Mouse (Mus musculus) gonadal fat pad, adult 2 months (tissue): ENCODE results near the gene Lmod3. TPM values are rescaled to one million over a fixed set of nuclear protein-coding genes. Genes with fewer than 3 reads are reported as not detected.
"Not testable (repeated sequence)": the region's sequence is repeated elsewhere in the genome, so short reads cannot be mapped to it uniquely, and the experiment has no call there.

Source experiments
- DNase-seq: peaks from one replicate; pipeline ENCODE4 v3.0.0-alpha.2; 2012; ENCODE audit warnings: low read depth
- polyA plus RNA-seq: library from polyadenylated mRNA; depleted of rRNA; stranded (reverse); fragments of >200 nt; gene quantifications from 2 replicates; pipeline ENCODE4 v1.2.3, GENCODE M21; 2012

Lmod3 gene
- polyA plus RNA-seq, 1 experiment: 0.11 TPM

- DNase-seq: no peak
These were observed 23.8 kb upstream of the Lmod3 start for GRCm38 (mm10) chr6:97276366-97276765.

- no peak for DNase-seq
These were observed 23.2 kb upstream of the Lmod3 start for GRCm38 (mm10) chr6:97275760-97276159.

- no peak for DNase-seq
These were observed 21.2 kb upstream of the Lmod3 start for GRCm38 (mm10) chr6:97273777-97274176.

GRCm38 (mm10) chr6:97273058-97273710 lies 20.6 kb upstream of the Lmod3 start:
- DNase-seq: no peak

- DNase-seq: no peak
These were observed 19.8 kb upstream of the Lmod3 start for GRCm38 (mm10) chr6:97272349-97272748.

- no peak for DNase-seq
These were observed 17.0 kb upstream of the Lmod3 start for GRCm38 (mm10) chr6:97269596-97269995.

GRCm38 (mm10) chr6:97267132-97267531 lies 14.6 kb upstream of the Lmod3 start:
- no peak for DNase-seq

GRCm38 (mm10) chr6:97266661-97267060 lies 14.1 kb upstream of the Lmod3 start:
- no peak for DNase-seq

GRCm38 (mm10) chr6:97265705-97266104 lies 13.1 kb upstream of the Lmod3 start:
- DNase-seq: no peak

- DNase-seq: no peak
These were observed 12.7 kb upstream of the Lmod3 start for GRCm38 (mm10) chr6:97265240-97265639.

- not testable (repeated sequence) for DNase-seq
These were observed 11.2 kb upstream of the Lmod3 start for GRCm38 (mm10) chr6:97263750-97264149.

GRCm38 (mm10) chr6:97262229-97262628 lies 9.7 kb upstream of the Lmod3 start:
- DNase-seq: no peak

GRCm38 (mm10) chr6:97259926-97260325 lies 7.4 kb upstream of the Lmod3 start:
- not testable (repeated sequence) for DNase-seq

- no peak for DNase-seq
These were observed 5.9 kb upstream of the Lmod3 start for GRCm38 (mm10) chr6:97258489-97258888.

GRCm38 (mm10) chr6:97252086-97252485 lies 473 bp downstream of the Lmod3 start:
- DNase-seq: no peak

GRCm38 (mm10) chr6:97250966-97251365 lies 1.6 kb downstream of the Lmod3 start:
- no peak for DNase-seq

- no peak for DNase-seq
These were observed 7.4 kb downstream of the Lmod3 start for GRCm38 (mm10) chr6:97245200-97245599.

GRCm38 (mm10) chr6:97242522-97242921 lies 10.0 kb downstream of the Lmod3 start:
- DNase-seq: no peak

GRCm38 (mm10) chr6:97240092-97240491 lies 12.5 kb downstream of the Lmod3 start:
- no peak for DNase-seq

- no peak for DNase-seq
These were observed 13.2 kb downstream of the Lmod3 start for GRCm38 (mm10) chr6:97239360-97239759.

GRCm38 (mm10) chr6:97236088-97236487 lies 16.5 kb downstream of the Lmod3 start:
- DNase-seq: no peak

GRCm38 (mm10) chr6:97234911-97235668 lies 17.5 kb downstream of the Lmod3 start:
- DNase-seq: no peak
